Mouse (Mus musculus): Measurements from ENCODE around the gene Pola2. TPM values are rescaled to one million over a fixed set of nuclear protein-coding genes. Genes with fewer than 3 reads are reported as not detected.
A peak's percentile ranks its signal among the peaks of the same experiment; 100 is the strongest.

Gene Pola2
- 88.7 and 89.3 TPM in 2 replicates for polyA plus RNA-seq (2014; fragmentation: Nextera tagmentation; extraction: Ambion mirVana)

GRCm38 (mm10) chr19:5963883-5964562 is at the start of gene Pola2:
Gene Pola2, minus strand, starts transcription at chr19:5964202.
- no peaks in the 10 kb centered on the region for H3K27me3 ChIP-seq (ENCODE audit: insufficient read depth, low read length)
- H3K9ac ChIP-seq, result peak within 1 kb of the TSS; percentile 82
- TF ChIP-seq CTCF (IDR thresholded peaks at IDR 0.05; ENCODE audit: low read depth), result peak; percentile 4; the same call in 1 of the 2 replicates
- peaks cover 3% of the 10 kb centered on the region; the same call in 1 of the 2 replicates for H3K4me1 ChIP-seq (ENCODE audit: insufficient read depth)
- no peaks in the 10 kb centered on the region for H3K9me3 ChIP-seq (ENCODE audit: low read depth, low read length)
- under 1% methylated on average over 50 of the region's 50 CpGs for WGBS
- peak within 1 kb of the TSS; percentile 70 for H3K27ac ChIP-seq (ENCODE audit: low read depth)
- H3K4me3 ChIP-seq (ENCODE audit: low read depth, low read length), result peak within 1 kb of the TSS; percentile 82
- peak within 1 kb of the TSS; percentile 69 for H3K4me2 ChIP-seq
- DNase-seq (peak; percentile 95), ATAC-seq (ENCODE audit: insufficient read depth) (peak; percentile 91)
- peaks cover 25% of the 10 kb centered on the region for H3K36me3 ChIP-seq (ENCODE audit: insufficient read depth)

- no peak for TF ChIP-seq CTCF (IDR thresholded peaks at IDR 0.05; ENCODE audit: low read depth)
- no peaks in the 10 kb centered on the region for H3K4me1 ChIP-seq (ENCODE audit: insufficient read depth)
- no peaks in the 10 kb centered on the region for H3K9me3 ChIP-seq (ENCODE audit: low read depth, low read length)
- no peak for DNase-seq
- no peaks in the 10 kb centered on the region for H3K27me3 ChIP-seq (ENCODE audit: insufficient read depth, low read length)
- H3K27ac ChIP-seq (ENCODE audit: low read depth), result no peak overlapping the region
- no peak for ATAC-seq (ENCODE audit: insufficient read depth)
- no peak overlapping the region for H3K4me3 ChIP-seq (ENCODE audit: low read depth, low read length)
- H3K9ac ChIP-seq, result no peak overlapping the region
- 86% methylated on average over 10 of the region's 10 CpGs for WGBS
- no peaks in the 10 kb centered on the region for H3K36me3 ChIP-seq (ENCODE audit: insufficient read depth)
- peak overlapping the region; percentile 88; the same call in 1 of the 2 replicates for H3K4me2 ChIP-seq
These were observed 49.7 kb upstream of the Pola2 start for GRCm38 (mm10) chr19:6013691-6014090.

- no peak overlapping the region for H3K4me3 ChIP-seq (ENCODE audit: low read depth, low read length)
- no peaks in the 10 kb centered on the region for H3K4me1 ChIP-seq (ENCODE audit: insufficient read depth)
- no peaks in the 10 kb centered on the region for H3K9me3 ChIP-seq (ENCODE audit: low read depth, low read length)
- no peak for TF ChIP-seq CTCF (IDR thresholded peaks at IDR 0.05; ENCODE audit: low read depth)
- no peak overlapping the region for H3K27ac ChIP-seq (ENCODE audit: low read depth)
- no peak for ATAC-seq (ENCODE audit: insufficient read depth)
- WGBS, result 81% methylated on average over 8 of the region's 8 CpGs
- H3K27me3 ChIP-seq (ENCODE audit: insufficient read depth, low read length), result no peaks in the 10 kb centered on the region
- no peak overlapping the region for H3K4me2 ChIP-seq
- H3K9ac ChIP-seq, result no peak overlapping the region
- no peak for DNase-seq
- no peaks in the 10 kb centered on the region for H3K36me3 ChIP-seq (ENCODE audit: insufficient read depth)
These were observed 45.1 kb upstream of the Pola2 start for GRCm38 (mm10) chr19:6009137-6009536.

- 80% methylated on average over 13 of the region's 13 CpGs for WGBS
- H3K27ac ChIP-seq (ENCODE audit: low read depth), result no peak overlapping the region
These were observed 43.0 kb upstream of the Pola2 start for GRCm38 (mm10) chr19:6007013-6007412.

GRCm38 (mm10) chr19:6005541-6005940 is 41.5 kb upstream of the Pola2 start:
- Histone ChIP-seq H3K9ac (no peak overlapping the region), H3K36me3 (ENCODE audit: insufficient read depth) (no peaks in the 10 kb centered on the region), H3K4me1 (ENCODE audit: insufficient read depth) (no peaks in the 10 kb centered on the region), H3K4me2 (no peak overlapping the region), H3K4me3 (ENCODE audit: low read depth, low read length) (no peak overlapping the region), H3K27me3 (ENCODE audit: insufficient read depth, low read length) (no peaks in the 10 kb centered on the region), H3K27ac (ENCODE audit: low read depth) (no peak overlapping the region), H3K9me3 (ENCODE audit: low read depth, low read length) (no peaks in the 10 kb centered on the region)
- DNase-seq (peak; percentile 13), ATAC-seq (ENCODE audit: insufficient read depth) (no peak)
- WGBS, result 45% methylated on average over 11 of the region's 11 CpGs
- no peak for TF ChIP-seq CTCF (IDR thresholded peaks at IDR 0.05; ENCODE audit: low read depth)

More at GRCm38 (mm10) chr19:6007013-6007412, 43.0 kb upstream of the Pola2 start:
- no peaks in the 10 kb centered on the region for H3K9me3 ChIP-seq (ENCODE audit: low read depth, low read length)
- DNase-seq, result no peak
- ATAC-seq (ENCODE audit: insufficient read depth), result no peak
- TF ChIP-seq CTCF (IDR thresholded peaks at IDR 0.05; ENCODE audit: low read depth), result no peak
- H3K4me2 ChIP-seq, result no peak overlapping the region
- H3K4me3 ChIP-seq (ENCODE audit: low read depth, low read length), result no peak overlapping the region
- no peak overlapping the region for H3K9ac ChIP-seq
- no peaks in the 10 kb centered on the region for H3K36me3 ChIP-seq (ENCODE audit: insufficient read depth)
- H3K4me1 ChIP-seq (ENCODE audit: insufficient read depth), result no peaks in the 10 kb centered on the region
- no peaks in the 10 kb centered on the region for H3K27me3 ChIP-seq (ENCODE audit: insufficient read depth, low read length)

GRCm38 (mm10) chr19:5999969-6000368 is 36.0 kb upstream of the Pola2 start:
- no peaks in the 10 kb centered on the region for H3K27me3 ChIP-seq (ENCODE audit: insufficient read depth, low read length)
- DNase-seq (no peak), ATAC-seq (ENCODE audit: insufficient read depth) (no peak)
- no peaks in the 10 kb centered on the region for H3K4me1 ChIP-seq (ENCODE audit: insufficient read depth)
- H3K4me3 ChIP-seq (ENCODE audit: low read depth, low read length), result no peak overlapping the region
- no peaks in the 10 kb centered on the region for H3K36me3 ChIP-seq (ENCODE audit: insufficient read depth)
- TF ChIP-seq CTCF (IDR thresholded peaks at IDR 0.05; ENCODE audit: low read depth), result 0 out of 2 replicates have a peak, but pooled peaks have one; percentile 3
- H3K9me3 ChIP-seq (ENCODE audit: low read depth, low read length), result no peaks in the 10 kb centered on the region
- no peak overlapping the region for H3K4me2 ChIP-seq
- WGBS, result 62% methylated on average over 5 of the region's 5 CpGs
- H3K9ac ChIP-seq, result no peak overlapping the region
- no peak overlapping the region for H3K27ac ChIP-seq (ENCODE audit: low read depth)

- no peak overlapping the region for H3K4me3 ChIP-seq (ENCODE audit: low read depth, low read length)
- 81% methylated on average over 3 of the region's 3 CpGs for WGBS
These were observed 34.2 kb upstream of the Pola2 start for GRCm38 (mm10) chr19:5998180-5998579.

More at GRCm38 (mm10) chr19:5998180-5998579, 34.2 kb upstream of the Pola2 start:
- TF ChIP-seq CTCF (IDR thresholded peaks at IDR 0.05; ENCODE audit: low read depth), result peak; percentile 16; the same call in 1 of the 2 replicates
- no peak for ATAC-seq (ENCODE audit: insufficient read depth)
- Histone ChIP-seq H3K36me3 (ENCODE audit: insufficient read depth) (no peaks in the 10 kb centered on the region), H3K4me2 (no peak overlapping the region), H3K4me1 (ENCODE audit: insufficient read depth) (no peaks in the 10 kb centered on the region), H3K27ac (ENCODE audit: low read depth) (no peak overlapping the region), H3K9me3 (ENCODE audit: low read depth, low read length) (no peaks in the 10 kb centered on the region), H3K9ac (no peak overlapping the region), H3K27me3 (ENCODE audit: insufficient read depth, low read length) (no peaks in the 10 kb centered on the region)
- DNase-seq, result no peak
